Mouse (Mus musculus) layer of hippocampus, adult 2 months (tissue): ENCODE data around the gene Mtfp1. TPM values are rescaled to one million over a fixed set of nuclear protein-coding genes. Genes with fewer than 3 reads are reported as not detected.
A peak's percentile ranks its signal among the peaks of the same experiment; 100 is the strongest.

Experiments used
- DNase-seq, 2 experiments: peaks; one replicate each; pipeline ENCODE4 v3.0.0; 2022; ENCODE audit warnings: low spot score in 2 of 2
- H3K27ac ChIP-seq: fragments of 200-600 bp; 2 replicates; pipeline ENCODE4 v1.8.1; 2022
- H3K4me3 ChIP-seq: fragments of 200-600 bp; 2 replicates; pipeline ENCODE4 v1.8.1; 2022; ENCODE audit warnings: mild to moderate bottlenecking
- CTCF ChIP-seq: fragments of 200-600 bp; conservative IDR thresholded peaks from 2 replicates; pipeline ENCODE4 v1.8.1; 2022; ENCODE audit warnings: antibody characterized with exemption, mild to moderate bottlenecking, moderate library complexity
- microRNA-seq, 2 experiments: library from miRNA; unstranded; fragments of <30 nt; microRNA quantifications; one replicate each; pipeline ENCODE4 v1.2.0; 2021
- total RNA-seq, 2 experiments: library from RNA; stranded (reverse); gene quantifications; 2 replicates each; pipeline ENCODE4 v1.2.3; 2021

The Mtfp1 gene
- total RNA-seq, 2 experiments from 2014 or later, result 115 to 119 TPM

- TF ChIP-seq CTCF, result peak; percentile 96
- peak; percentile 50 to 88 for DNase-seq
- H3K4me3 ChIP-seq, result no peak overlapping the region
These were observed 41.7 kb downstream of the Mtfp1 start for GRCm38 (mm10) chr11:4053586-4053985.

GRCm38 (mm10) chr11:4048438-4048837 is 46.8 kb downstream of the Mtfp1 start:
- Histone ChIP-seq H3K27ac (no peak overlapping the region), H3K4me3 (no peak overlapping the region)
- no peak for DNase-seq
- no peak for TF ChIP-seq CTCF

More at GRCm38 (mm10) chr11:4053586-4053985, 41.7 kb downstream of the Mtfp1 start:
- H3K27ac ChIP-seq, result no peak overlapping the region

- TF ChIP-seq CTCF, result no peak
- DNase-seq, result no peak
- Histone ChIP-seq H3K27ac (no peak overlapping the region), H3K4me3 (no peak overlapping the region)
These were observed 47.5 kb downstream of the Mtfp1 start for GRCm38 (mm10) chr11:4047766-4048165.

GRCm38 (mm10) chr11:4046526-4046925 is 48.7 kb downstream of the Mtfp1 start:
- no peak for TF ChIP-seq CTCF
- no peak for DNase-seq
- H3K27ac ChIP-seq, result no peak overlapping the region
- H3K4me3 ChIP-seq, result no peak overlapping the region

GRCm38 (mm10) chr11:4043081-4043480 is 52.2 kb downstream of the Mtfp1 start:
- TF ChIP-seq CTCF, result no peak
- Histone ChIP-seq H3K4me3 (no peak overlapping the region), H3K27ac (no peak overlapping the region)
- DNase-seq, result no peak

Small RNAs within 50 kb of the gene (microRNA-seq; reads per million reads assigned to microRNA genes)
- gene Mir3060, result 1.5 to 3.2 reads per million in 2 experiments

Other genes starting within 250 kb of the Mtfp1 start
- 10 to 100 TPM; 81.4 to 86.7 TPM for gene Osbp2, start 231.5 kb downstream of the Mtfp1 start, total RNA-seq
- gene 4921536K21Rik, start 200.3 kb downstream of the Mtfp1 start, total RNA-seq, result under 1 TPM; 0.39 to 0.41 TPM
- 10 to 100 TPM; 24.6 to 26.0 TPM for gene Dusp18, start 200.2 kb downstream of the Mtfp1 start, total RNA-seq
- 10 to 100 TPM; 16.9 TPM for gene Slc35e4, start 180.8 kb downstream of the Mtfp1 start, total RNA-seq
- 10 to 100 TPM; 18.5 to 19.4 TPM for gene Tcn2, start 163.3 kb downstream of the Mtfp1 start, total RNA-seq
- 10 to 100 TPM; 34.8 to 40.5 TPM for gene Pes1, start 131.5 kb downstream of the Mtfp1 start, total RNA-seq
- not detected for gene 4930556J24Rik, start 118.7 kb downstream of the Mtfp1 start, total RNA-seq
- 1 to 10 TPM; 8.5 to 9.8 TPM for gene Gal3st1, start 111.8 kb downstream of the Mtfp1 start, total RNA-seq
- under 1 TPM; 0.17 to 0.64 TPM for gene Sec14l4, start 64.0 kb downstream of the Mtfp1 start, total RNA-seq
- gene Sec14l3, start 30.6 kb downstream of the Mtfp1 start, total RNA-seq, result 1 to 10 TPM; 1.3 to 2.6 TPM
- 10 to 100 TPM; 62.8 to 67.6 TPM for gene Sec14l2, start 28.0 kb upstream of the Mtfp1 start, total RNA-seq
- 10 to 100 TPM; 33.8 to 35.6 TPM for gene Rnf215, start 39.8 kb upstream of the Mtfp1 start, total RNA-seq
- 10 to 100 TPM; 12.2 to 12.8 TPM for gene Ccdc157, start 64.8 kb upstream of the Mtfp1 start, total RNA-seq
- 10 to 100 TPM; 72.3 to 74.1 TPM for gene Sf3a1, start 64.9 kb upstream of the Mtfp1 start, total RNA-seq
- gene Tbc1d10a, start 91.3 kb upstream of the Mtfp1 start, total RNA-seq, result 10 to 100 TPM; 27.3 to 29.4 TPM
- gene Castor1, start 122.8 kb upstream of the Mtfp1 start, total RNA-seq, result 1 to 10 TPM; 5.3 to 5.8 TPM
- gene Osm, start 141.0 kb upstream of the Mtfp1 start, total RNA-seq, result under 1 TPM; 0.15 to 0.20 TPM
- gene Lif, start 162.1 kb upstream of the Mtfp1 start, total RNA-seq, result 1 to 10 TPM in 1 of 2 experiments, under 1 TPM in 1; 0.92 to 1.7 TPM